Mouse (Mus musculus): ENCODE measurements around the gene Cdkl4.
"Not testable (repeated sequence)": the region's sequence is repeated elsewhere in the genome, so short reads cannot be mapped to it uniquely, and the experiment has no call there.

The Cdkl4 gene

DNA sequence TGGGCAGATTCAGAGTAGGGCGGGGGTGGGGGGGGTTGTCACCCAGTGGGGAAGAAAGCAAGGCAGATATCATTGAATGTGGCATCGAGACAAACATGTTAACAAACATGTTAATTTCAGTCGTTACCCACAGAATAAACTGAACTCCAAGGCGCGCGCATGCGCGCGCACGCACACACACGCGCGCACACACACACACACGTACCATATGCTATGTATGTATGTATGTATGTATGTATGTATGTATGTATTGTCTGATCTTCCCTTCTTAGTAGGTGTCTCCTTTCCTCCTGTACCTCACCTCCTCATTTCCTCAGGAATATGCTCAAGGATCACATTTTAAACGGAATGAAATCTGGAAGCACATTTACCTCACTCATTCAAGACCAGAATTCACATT, at the start of gene Cdkl4:
Gene Cdkl4, minus strand, starts transcription at position 175 of the 400 bp plus-strand sequence.
- no peak for DNase-seq

DNA sequence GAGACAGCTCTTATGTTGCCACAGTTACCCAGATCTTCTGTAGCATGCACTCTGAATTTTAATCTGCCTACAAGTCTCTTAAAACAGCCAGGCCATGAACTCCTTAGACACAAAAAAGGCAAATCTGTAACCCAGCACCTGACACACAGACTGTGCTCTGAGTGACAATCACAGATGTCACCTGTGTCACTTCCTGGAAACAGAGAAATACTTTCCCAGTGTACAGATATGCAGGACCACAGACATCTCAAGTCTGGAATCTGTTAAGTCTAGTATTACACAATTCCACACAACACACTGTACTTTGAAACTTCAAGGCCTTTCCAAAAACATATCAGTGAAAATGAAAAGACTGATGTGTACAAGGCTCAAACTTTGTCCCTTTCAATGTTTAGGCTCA, 47.4 kb upstream of the Cdkl4 start:
- DNase-seq = no peak

DNA sequence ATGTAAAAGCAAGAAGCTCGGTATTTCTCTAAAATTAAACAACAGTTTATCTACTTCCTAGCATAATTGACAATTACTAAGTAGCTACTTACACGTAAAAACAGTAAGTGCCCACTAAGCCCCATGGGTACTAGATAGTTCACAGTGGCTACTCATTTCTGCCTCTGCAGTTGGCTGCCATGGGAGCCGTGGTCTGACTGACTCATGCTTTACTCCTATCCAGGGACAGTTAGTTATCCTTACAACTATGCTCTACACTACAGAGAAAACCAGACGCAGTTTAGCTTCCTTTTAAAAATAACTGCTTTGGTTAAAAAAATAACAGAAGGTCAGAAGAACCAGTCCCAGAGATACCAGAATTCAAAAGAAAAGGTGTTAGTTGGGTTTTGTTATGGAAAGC, 44.1 kb upstream of the Cdkl4 start:
- no peak for DNase-seq

DNA sequence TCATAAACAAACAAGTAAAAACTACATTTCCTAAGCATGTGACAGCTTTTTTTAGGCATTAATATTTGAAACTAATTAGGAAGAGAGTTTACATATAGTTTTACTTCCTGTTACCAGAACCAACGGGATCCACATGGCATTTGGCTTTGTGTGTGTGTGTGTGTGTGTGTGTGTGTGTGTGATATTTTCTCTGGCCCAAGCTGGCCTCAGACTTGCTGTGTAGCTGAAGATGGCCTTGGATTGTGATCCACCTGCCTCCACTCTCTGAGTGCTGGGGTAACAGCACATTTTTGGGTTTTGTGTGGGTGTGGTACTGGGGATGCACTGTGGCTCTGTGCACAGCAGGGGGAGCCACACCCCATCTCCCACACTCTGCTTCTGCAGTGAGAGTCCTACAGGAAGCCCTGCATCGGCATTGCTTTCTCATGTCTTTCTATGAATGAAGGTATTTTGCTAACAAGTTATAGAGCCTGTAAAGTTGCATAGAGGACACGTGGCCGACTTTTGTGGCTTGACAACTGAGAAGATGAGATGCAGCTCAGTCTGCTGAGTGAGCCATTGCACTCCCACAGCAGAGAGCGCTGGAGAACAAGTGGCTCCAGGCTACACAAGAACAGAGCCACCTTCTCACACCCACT, 43.3 kb upstream of the Cdkl4 start:
- DNase-seq = peak; percentile 78

DNA sequence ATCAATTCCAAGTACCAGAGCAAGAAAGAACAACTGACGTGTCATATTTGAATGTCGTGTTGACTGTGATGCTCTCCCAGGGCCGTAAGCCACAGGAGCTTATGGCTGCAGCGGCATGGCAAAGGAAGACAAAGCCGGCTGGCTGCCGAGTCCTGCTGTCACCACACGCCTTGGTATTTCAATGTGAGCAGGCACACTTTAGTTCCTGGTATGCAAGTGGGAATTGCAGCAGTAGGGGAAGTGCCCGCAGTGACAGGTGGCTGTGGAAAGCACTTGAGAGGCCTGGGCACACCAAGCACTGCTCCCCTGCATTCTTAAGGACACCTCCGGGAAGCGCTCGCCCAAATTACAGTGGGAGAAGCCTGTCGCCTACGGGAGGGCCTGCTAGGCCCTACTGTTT, 41.9 kb upstream of the Cdkl4 start:
- DNase-seq = peak; percentile 43

DNA sequence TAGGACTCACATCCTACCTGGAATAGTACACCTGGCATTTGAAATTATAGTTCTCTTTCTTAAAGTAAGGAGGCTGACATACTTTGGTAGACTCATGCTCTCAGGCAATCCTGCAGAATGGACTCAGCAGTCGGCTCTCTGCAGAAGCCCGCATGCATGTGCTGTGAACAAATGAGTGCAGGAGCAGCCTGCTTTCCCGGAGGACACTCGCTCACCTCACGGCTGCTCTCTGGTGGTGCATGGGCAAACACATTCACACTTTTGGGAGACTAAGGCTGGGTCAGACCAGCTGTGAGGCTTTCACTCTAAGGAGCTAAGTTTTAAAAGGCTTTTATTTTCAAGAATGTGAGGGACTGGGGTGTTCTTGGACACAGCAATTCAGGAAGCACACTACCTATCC, 41.3 kb upstream of the Cdkl4 start:
- no peak for DNase-seq

DNA sequence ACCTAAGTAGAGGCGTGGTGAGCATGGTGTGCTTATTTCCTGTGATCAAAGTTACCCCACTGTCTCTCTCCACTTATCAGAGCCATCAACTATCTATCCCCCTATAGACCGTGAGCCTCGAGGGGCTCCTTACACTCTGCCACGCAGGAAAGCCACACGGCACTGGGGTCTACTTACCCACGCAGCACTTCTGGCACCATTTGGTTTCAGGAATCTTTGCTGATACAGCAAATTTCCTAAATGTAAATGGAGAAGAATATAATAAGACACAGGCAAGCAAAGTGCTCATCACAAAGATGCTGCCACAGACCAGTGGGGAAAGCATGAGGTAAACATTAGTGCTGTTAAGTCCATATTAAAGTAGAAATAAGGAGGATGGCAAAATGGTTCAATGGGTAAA, 26.2 kb upstream of the Cdkl4 start:
- DNase-seq = no peak

DNA sequence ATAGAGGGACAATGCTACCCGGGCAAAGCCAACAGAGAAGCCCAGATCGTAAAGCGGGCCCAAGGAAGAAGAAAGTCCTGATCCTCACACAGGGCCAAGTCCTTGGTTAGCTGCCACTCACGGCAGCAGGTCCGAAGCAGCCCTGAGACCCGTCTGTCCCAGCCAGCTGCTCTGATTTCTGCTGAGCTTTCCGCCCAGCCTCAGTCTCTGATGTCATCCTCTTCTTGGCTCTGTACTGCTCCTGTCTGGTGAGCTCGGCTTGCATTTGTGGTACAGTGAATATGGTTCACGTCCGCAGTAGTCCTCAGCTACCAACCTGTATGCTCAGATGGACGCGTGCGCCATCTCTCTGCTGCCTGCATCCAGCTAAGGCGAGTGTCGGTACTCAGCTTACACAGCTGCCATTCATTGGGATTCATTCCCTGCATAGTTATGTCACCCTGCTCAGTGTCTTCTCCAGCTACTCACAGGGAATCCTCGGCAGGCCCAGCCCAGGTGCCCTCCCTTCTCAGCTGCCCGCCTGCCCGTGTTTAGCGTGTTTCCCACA, 25.5 kb upstream of the Cdkl4 start:
- DNase-seq = peak; percentile 42

DNA sequence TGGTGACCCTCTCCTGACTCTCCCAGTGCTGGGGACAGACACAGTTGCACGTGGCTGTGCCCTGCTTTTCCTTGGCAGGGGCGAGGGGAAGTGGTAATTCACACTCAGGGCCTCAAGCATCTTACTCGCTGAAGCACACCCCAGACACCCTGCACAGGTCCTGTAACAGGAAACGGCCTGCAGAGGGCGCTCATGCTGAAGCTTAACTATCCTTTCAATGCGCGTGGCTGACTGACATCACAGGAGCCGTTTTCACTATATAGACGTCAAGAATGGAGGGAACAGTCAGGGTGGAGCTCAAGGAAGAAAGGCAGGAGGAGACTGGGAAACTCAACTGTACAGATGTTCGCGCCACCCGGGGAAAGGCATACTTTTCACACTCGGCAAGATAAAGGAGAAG, 23.8 kb upstream of the Cdkl4 start:
- DNase-seq = peak; percentile 59

DNA sequence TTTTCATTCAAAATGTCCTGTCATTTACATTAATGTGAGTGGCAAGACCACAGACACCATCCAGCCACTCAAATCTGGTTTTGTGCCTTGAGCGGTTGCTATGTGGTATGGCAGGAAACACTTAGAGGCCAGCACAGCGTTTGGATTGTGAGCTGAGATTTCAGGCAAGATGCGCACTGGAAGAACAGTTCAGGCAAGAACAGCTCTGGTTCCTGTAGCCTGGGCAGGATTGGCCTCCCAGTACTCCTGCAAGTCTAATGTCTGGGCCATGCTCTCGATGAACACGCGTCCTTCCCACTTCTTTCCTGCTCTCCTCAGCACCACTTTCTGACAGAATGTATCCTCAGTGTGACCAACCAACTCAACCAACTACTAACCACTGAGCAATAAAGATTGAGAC, 5.4 kb upstream of the Cdkl4 start:
- no peak for DNase-seq

DNA sequence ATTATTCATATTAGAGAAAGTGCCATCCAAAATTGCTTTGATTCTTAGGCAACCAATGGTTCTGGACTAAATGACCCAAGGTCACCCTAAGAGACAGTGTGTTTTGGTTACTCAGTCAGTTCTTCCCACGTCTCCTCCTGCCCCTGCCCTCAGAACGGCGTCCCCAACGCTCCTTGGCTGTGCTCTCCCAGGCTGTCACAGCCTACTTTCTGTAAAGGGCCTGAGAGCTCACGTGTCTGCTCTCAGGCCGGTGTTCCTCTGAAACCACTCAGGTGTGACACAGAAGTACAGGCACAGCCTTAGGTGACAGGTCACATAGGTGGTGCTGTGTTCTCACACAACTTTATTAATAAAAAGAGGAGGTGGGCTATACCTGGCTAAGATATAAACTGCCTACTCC, 2.3 kb upstream of the Cdkl4 start:
- DNase-seq = no peak

DNA sequence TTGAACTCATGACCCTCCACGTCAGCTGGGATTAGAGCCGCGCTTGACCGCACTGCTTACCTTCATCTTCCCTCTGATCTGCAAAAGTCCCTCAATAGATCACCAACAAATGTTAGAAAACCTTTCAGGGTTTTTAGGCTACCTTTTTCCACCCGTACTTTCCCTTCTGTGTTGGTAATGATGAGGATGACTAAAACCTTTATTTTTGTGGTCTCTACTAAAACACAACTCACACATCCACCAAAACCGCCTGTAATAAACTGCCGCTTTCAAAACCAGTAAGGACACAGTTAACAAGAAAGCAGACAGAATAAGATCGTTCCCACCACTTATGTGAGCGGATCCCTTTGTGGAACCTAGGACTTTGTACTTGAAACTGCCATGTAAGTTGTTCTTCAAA, 1.5 kb upstream of the Cdkl4 start:
- no peak for DNase-seq

DNA sequence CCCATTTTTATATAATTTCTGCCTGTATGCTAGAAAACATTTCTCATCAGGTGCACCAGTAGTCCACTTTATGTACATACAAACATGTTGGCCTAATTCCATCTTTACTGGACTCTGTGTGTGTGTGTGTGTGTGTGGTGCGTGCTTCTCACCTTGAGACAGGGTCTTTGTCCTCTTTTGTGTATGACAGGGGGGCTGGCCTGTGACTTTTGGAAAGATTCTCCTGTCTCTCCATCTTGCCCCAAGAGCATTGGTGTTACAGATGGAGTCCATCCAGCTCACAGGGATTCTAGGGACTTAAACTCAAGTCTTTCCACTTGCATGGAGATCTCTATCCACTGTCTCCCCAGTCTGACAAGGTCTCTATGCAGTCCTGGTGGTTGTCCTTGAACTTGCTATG, 428 bp upstream of the Cdkl4 start:
- DNase-seq = no peak

DNA sequence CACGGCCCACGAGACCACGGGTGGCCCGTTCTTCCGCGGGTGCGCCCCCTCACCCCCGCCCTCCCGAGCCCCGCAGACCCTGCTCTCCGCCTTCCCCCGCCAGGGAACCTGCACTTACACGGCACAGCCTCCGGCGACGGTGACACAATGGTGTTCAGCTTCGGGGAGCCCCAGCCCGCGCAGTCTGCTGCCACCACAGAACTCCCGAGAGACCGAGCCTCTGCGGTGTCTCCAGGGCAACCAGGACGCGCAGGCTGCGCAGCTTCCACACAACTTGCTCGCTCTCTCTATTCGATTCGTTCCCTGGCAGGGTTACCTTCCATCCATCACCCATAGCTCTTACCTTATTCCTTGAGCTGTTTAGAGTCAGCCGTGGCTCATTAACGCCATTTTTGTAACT, 399 bp downstream of the Cdkl4 start:
- DNase-seq = no peak

DNA sequence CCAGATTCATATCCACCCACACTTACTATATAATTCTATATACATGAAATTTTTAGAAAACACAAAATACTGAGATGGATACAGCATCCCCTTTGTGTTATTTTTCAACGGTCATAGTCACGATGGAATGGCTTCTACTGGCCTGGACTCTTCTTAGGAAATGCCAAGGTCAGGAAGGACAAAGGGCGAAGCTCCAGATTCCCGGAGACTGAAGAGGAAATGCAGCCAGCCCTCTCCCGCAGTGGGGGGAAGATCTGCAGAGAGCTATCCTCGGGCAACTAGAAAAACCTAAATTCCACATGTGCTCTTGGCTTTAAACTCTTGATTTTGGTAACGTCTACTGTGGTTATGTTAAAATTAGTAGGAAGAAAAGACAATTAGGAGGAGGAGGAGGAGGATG, 2.6 kb downstream of the Cdkl4 start:
- no peak for DNase-seq

DNA sequence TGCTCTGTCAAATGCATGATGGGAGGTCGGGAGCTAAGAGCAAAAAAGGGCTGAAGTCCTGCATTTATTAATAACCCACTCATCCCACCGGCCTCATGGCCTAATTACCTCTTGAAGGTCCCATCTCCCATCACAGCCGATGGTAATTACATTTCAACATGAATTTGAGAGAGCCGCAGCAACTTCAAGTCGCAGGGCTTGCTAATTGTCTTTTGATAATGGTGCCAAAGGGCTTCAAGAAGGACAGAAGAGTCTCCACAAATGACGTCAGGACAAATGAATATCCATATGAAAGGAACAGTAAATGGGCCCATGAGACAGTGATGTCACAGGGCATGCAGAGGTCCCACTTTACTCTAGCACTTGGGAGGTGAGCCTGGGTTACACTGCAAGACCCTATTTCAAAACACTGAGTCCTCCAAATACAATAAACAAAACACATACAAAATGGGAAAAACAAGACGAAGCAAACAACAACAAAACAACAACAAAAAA, 3.1 kb downstream of the Cdkl4 start:
- DNase-seq = no peak

DNA sequence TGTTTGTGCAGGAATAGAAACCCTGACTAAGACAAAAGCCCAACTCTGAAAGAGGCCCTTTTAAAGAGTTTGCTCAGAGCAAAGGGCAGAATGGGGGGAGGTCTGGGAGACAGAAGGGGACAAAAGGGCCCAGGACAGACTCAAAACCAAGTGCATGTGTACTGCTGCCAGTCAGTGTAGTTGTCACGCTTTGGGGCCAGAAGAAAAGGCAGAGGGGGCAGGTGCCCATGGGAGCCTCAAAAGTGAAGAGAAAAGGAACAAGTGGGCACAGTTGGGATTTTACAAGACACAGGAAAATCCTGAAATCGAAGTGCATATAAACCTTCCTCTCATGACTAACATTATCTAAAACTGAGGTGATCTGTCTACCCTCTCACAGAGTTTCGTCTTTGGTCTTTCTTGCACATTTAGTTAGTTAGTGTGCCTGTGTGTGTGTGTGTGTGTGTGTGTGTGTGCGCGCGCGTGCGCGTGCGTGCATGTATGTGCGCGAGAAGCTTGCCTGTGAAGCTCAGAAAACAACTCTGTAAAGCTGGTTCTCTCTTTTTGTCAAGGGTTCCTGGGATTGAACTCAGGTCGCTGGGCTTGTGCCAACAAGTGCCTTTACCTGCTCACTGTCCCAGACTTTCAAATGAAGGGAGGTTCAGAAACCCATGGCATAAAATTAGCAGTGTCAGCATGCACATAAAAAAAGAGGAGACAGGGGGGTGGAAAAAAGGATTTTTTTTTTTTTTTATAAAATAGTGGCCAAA, 5.3 kb downstream of the Cdkl4 start:
- DNase-seq = no peak

DNA sequence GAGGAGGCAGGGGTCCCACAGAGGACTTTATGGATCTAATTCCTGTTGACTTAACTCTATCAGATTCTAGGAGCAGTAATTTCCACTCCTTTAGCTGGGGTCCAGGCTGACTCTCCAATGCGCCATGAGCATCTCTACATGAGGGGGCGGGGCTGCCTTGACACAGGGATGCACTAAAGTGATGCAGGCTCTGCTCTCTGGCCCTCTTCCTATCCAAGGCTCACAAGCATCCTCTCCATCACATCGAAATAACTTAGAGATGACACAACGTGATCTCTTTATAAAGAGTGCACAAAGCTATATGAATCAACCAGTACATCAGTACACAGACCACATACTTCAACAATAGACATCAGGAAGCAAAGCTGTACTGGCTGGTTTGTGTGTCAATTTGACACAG, 6.2 kb downstream of the Cdkl4 start:
- no peak for DNase-seq

DNA sequence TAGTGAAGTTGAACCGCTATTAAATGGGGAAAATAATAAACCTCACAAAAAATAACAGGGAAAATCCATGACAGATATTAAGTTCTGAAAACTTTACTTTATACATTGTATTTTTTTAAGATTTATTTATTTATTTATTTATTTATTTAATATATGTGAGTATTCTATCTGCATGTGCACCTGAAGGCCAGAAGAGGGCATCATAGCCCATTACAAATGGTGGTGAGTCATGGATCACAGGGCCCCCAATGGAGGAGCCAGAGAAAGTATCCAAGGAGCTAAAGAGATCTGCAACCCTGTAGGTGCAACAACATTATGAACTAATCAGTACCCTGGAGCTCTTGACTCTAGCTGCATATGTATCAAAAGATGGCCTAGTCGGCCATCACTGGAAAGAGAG, 7.9 kb downstream of the Cdkl4 start:
- DNase-seq = not testable (repeated sequence)

DNA sequence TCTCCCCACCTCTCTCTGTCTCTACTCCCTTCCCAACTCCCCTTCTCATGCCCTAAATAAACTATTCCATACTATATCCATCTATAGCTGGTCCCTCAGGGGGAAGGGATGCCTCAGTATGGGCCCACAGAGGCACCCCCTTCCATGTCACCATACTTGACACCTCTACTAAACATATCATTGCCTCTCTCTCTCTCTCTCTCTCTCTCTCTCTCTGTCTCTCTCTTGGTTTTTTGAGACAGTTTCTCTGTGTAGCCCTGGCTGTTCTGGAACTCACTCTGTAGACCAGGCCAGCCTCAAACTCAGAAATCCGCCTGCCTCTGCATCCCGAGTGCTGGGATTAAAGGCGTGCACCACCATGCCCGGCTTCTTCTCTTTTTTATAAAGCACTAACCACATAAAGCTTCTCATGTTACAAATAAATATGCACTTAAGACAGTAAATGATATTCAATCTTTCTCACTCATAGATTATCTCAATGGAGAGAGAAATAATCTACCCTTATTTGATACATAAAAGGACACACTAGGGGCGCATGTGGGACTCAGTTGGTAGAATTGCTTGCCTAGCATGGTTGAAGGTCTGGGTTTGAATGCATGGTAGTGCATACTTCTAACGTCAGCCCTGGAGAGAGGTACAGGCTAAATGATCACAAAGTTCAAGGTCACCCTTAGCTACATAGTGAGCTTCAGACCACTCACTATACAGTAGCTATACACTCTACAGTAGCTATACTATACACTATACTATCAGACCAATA, 8.6 kb downstream of the Cdkl4 start:
- no peak for DNase-seq

DNA sequence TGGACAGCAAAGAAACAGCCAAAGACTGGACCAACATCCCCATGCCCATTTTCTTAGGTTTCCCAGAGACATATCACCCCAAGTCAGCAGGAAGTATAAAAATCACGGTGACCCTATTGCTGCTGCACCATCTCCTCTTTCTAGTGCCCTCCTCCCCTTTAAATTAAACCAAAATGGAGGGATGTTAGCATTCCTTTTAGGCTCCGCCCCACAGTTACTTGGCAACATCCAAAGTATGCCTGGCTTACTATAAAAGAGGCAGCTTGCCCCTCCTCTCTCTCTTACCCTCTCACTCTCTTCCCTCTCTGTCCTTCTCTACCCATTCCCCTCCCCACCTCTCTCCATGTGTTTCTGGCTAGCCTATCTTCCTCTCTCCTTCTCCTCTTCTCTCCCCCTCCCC, 9.2 kb downstream of the Cdkl4 start:
- DNase-seq = no peak

DNA sequence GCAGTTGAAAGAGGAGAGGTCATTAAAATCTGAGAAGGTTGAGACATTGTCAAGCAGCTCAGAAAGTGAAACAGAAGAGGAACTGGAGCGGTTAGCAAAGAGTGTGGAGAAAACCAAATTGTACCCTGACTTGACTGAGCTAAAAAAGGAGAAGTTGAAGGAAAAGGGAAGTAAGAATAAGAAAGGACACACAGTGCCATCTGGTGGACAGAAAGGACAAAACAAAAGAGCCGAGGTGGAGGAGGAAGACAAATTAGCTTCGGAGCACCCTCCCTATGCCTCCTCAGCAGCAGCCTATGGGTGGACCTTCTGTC, 13.0 kb downstream of the Cdkl4 start:
- DNase-seq = peak; percentile 26

DNA sequence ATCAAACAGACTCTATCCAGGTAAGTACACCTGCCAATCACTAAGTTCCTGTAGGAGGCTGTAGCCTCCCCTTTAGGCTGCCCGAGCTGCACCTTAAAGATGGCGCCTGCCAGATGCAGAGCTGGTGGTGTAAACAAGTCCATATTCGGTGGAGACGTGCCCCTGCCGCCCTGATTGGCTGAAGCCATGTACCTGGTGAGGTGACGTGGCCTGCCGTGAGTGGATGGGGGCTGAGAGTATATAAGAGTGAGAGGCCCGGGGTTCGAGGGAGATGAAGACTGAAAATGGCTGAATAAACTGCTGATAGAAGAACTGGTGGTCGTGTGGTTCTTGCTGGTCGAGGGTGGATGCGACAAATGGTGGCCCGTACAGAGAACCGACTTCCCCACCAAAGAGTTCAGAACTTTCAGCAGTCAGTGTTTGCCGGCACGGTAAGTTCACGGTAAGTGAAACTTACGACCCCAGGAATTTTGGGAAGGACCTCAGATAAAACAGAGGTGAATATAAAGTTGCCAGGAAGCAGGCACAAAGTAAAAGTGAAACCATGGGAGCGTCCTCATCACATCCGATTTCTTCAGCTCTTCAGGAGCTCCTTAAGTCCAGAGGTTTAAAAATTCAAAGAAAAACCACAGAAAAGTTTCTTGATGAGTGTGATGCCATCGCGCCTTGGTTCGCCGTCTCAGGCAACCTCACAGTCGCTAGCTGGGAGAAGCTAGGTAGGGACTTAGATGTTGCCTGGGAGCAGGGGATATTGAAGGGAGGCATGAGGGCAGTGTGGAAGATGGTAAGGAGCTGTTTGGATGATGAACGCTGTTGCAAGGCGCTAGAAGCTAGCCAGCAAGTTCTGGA, 13.6 kb downstream of the Cdkl4 start:
- not testable (repeated sequence) for DNase-seq
